Mouse (Mus musculus) olfactory bulb, adult 2 months (tissue): ENCODE data around the gene Krtap13. TPM values are rescaled to one million over a fixed set of nuclear protein-coding genes. Genes with fewer than 3 reads are reported as not detected.

Experiments
- H3K27ac ChIP-seq: fragments of 200-500 bp; 2 replicates; pipeline ENCODE4 v1.5.1; 2012; ENCODE audit warnings: low read depth, low read length; ENCODE audit not compliant: insufficient read depth
- H3K4me1 ChIP-seq: fragments of 200-500 bp; 2 replicates; pipeline ENCODE4 v1.6.1; 2012; ENCODE audit warnings: low read length; ENCODE audit not compliant: control insufficient read depth, insufficient read depth
- H3K4me3 ChIP-seq: fragments of 200-500 bp; 2 replicates; pipeline ENCODE4 v1.5.1; 2012; ENCODE audit warnings: mild to moderate bottlenecking, low read depth, low read length, moderate library complexity; ENCODE audit not compliant: insufficient read depth
- CTCF ChIP-seq: fragments of 200-500 bp; IDR thresholded peaks from 2 replicates; pipeline ENCODE4 v1.5.1; 2012; ENCODE audit warnings: low read depth, mild to moderate bottlenecking, low read length, moderate library complexity; ENCODE audit not compliant: insufficient read depth
- POLR2A ChIP-seq: fragments of 200-500 bp; IDR thresholded peaks from 2 replicates; pipeline ENCODE4 v1.6.1; 2012; ENCODE audit warnings: mild to moderate bottlenecking, low read depth, low read length, moderate library complexity; ENCODE audit not compliant: insufficient read depth
- WGBS: fragments of 180-500 bp; shearing (Covaris S2); methylation state at CpG from one replicate; pipeline ENCODE4 v1.1.7; 2018; 5-methylcytosine and 5-hydroxymethylcytosine counted together
- polyA plus RNA-seq: library from polyadenylated mRNA; stranded (reverse); fragments of >200 nt; gene quantifications from 2 replicates; pipeline ENCODE4 v1.2.4, GENCODE M21; 2012; ENCODE audit warnings: low replicate concordance; ENCODE audit not compliant: missing spikeins, insufficient read depth, insufficient read length

Gene Krtap13
- polyA plus RNA-seq, 1 experiment = not detected

DNA sequence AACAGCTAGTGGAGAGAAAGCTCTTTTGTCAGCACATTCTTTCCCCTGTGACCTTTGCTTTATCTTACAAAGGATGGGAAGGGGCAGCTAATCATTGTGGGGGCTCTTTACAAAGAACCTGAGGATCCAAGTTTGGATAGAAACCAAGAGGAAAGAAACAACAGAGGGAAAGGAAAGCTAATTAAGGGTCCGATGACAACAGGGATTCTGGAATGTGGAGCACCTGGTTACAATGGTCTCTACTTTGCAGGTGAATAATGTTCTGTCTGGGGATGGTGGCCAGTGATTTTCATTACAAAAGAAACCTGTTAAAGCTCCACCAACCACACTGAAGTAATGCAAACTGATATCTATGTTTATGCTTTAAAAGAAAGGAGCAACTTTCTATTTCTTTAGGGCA lies 31.4 kb downstream of the Krtap13 start:
- H3K4me3 ChIP-seq = no peak overlapping the region
- H3K27ac ChIP-seq = no peak overlapping the region
- 25% methylated on average over 1 of the region's 1 CpGs for WGBS
- no peak for TF ChIP-seq POLR2A
- TF ChIP-seq CTCF = no peak
- H3K4me1 ChIP-seq = no peaks in the 10 kb centered on the region

DNA sequence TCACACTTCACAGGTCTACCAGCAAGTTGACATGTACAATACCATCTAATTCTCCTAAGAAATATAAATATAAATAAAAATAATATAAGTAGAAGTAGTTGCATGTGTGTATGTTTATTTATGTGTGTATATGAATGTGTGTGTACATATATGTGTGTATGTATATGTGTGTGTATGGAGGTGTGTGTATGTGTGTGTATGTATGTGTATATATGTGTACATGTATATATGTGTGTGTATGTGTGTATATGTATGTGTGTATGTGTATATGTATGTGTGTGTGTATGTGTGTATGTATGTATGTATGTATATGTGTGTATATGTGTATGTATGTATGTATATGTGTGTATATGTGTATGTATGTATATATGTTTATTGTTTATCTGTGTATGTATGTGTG lies 34.9 kb downstream of the Krtap13 start:
- Histone ChIP-seq H3K4me3 (no peak overlapping the region), H3K4me1 (no peaks in the 10 kb centered on the region), H3K27ac (no peak overlapping the region)
- TF ChIP-seq CTCF (no peak), POLR2A (no peak)

DNA sequence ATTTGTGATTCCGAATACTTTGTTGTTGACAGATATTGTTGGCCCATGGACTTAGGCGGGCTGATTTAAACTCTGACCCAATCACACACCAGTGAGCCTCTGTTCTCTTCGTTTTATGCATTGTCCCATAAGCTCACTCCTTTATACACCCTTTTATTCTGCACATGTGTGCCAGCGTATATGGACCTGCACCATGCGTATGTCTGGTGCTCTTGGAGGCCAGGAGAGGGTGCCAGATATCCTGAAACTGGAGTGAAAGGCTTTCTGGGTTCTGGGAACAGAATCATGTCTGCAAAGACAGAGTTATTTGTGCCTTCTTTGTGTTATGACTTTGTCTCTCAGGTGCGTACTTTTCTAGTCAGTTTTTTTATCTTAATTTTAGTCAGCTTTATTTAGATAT lies 40.2 kb downstream of the Krtap13 start:
- Histone ChIP-seq H3K4me1 (no peaks in the 10 kb centered on the region), H3K27ac (no peak overlapping the region)
- WGBS = 86% methylated on average over 6 of the region's 6 CpGs

DNA sequence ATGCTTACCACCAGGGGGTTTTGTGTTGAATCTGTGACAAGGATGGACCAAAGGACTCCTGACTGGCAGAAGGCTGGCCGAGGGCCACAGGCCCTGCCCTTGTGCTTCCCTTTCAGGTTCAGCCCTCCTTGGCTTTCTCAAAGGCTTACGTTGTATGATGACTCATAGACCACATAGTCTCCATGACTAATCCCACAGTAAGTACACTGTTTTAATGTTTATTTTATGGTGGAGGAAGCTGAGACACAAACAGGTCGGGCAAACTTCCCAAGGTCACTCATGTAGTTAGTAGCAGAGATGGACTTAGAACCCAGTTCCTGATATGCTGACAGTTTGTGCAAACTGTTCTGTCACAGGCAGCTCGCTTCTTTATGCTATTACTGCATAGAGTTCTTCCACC lies 40.7 kb downstream of the Krtap13 start:
- Histone ChIP-seq H3K27ac (no peak overlapping the region), H3K4me1 (no peaks in the 10 kb centered on the region), H3K4me3 (no peak overlapping the region)
- 67% methylated on average over 4 of the region's 4 CpGs for WGBS
- TF ChIP-seq POLR2A (no peak), CTCF (no peak)

More for the DNA sequence above, 40.2 kb downstream of the Krtap13 start:
- no peak overlapping the region for H3K4me3 ChIP-seq
- no peak for TF ChIP-seq POLR2A

DNA sequence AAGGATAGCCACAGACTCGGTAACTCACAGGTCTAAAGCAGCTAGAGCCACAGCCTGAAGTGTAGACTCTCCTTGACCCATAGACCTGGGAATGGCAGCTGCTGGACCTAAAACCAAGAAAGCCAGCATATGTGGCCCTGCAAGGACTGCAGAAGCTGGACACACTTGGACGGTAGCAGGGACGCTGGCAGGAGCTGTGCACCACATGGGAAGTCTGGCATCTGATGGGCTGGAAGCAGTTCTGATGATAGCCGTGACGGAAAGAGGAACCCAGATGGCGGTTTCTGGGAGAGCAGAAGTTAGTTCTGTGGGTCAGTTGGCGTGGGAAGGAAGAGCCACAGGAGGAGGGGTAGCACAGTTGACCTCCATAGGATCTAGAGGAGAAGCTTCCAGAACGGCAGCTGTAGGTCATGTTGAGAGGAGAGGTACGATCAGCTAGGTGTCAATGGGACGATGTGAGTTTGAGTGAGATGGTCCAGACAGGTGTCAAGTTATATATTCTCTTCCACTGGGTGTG lies 43.9 kb downstream of the Krtap13 start, which contains the start of gene 2310061N02Rik:
Gene 2310061N02Rik, minus strand, starts transcription at position 467 of the 517 bp plus-strand sequence.
- no peak within 1 kb of the TSS for H3K27ac ChIP-seq

DNA sequence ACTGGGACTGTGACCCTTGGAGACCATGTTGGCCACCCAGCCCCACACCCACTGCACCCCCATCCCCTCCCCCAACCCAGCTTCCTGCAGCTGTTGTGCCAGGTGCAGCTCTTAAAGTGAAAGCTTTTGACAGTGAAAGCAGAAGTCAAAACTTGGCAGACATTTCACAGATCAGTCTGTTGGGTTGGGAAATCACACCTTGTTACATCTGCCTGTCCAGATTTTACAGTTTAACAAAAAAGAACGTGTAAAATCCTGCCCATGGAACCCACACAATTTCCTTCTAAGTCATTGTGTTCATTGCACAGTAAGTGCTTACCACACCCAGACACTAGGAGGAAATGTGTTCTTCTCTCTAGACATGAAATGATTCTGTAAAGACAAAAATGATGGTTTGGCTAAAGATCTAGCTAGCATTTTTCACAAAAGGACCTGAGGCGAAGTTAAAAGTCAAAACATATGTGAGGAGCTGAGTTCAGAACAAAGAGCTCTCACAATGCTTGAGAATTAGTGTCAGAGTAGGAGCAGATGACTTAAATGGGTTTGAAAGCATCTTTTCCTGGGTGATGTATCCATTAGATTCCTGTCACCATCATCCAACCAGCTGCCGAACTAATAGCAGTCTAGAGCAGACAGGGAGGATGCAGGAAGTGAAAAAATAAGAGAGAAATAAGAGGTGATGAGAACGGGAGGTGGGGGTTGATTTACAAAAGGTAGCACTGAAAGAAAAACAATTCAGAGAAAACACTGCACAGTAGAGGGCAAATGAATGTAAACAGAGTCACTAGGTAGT lies 50.2 kb downstream of the Krtap13 start:
- Histone ChIP-seq H3K4me1 (no peaks in the 10 kb centered on the region), H3K27ac (no peak overlapping the region), H3K4me3 (no peak overlapping the region)
- TF ChIP-seq POLR2A (no peak), CTCF (no peak)
- 42% methylated on average over 4 of the region's 4 CpGs for WGBS

More for the DNA sequence above, 43.9 kb downstream of the Krtap13 start, which contains the start of gene 2310061N02Rik:
- Histone ChIP-seq H3K4me1 (no peaks in the 10 kb centered on the region), H3K4me3 (no peak within 1 kb of the TSS)
- 90% methylated on average over 10 of the region's 10 CpGs for WGBS
- TF ChIP-seq CTCF (no peak), POLR2A (no peak)

Other genes with a start within 250 kb of the Krtap13 start
- gene Cldn17, start 244.7 kb downstream of the Krtap13 start, polyA plus RNA-seq = not detected in 2 replicates
- gene Cldn8, start 188.5 kb downstream of the Krtap13 start, polyA plus RNA-seq = not detected in 2 replicates
- gene Krtap24-1, start 139.4 kb downstream of the Krtap13 start, polyA plus RNA-seq = not detected in 2 replicates
- gene 2310079G19Rik, start 124.0 kb downstream of the Krtap13 start, polyA plus RNA-seq = not detected in 2 replicates
- not detected in 2 replicates for gene Krtap26-1, start 103.8 kb downstream of the Krtap13 start, polyA plus RNA-seq
- gene Krtap27-1, start 80.0 kb downstream of the Krtap13 start, polyA plus RNA-seq = not detected in 2 replicates
- not detected in 2 replicates for gene 2310061N02Rik, start 43.7 kb downstream of the Krtap13 start, polyA plus RNA-seq
- not detected in 2 replicates for gene Krtap13-1, start 22.8 kb downstream of the Krtap13 start, polyA plus RNA-seq
- not detected in 2 replicates for gene 2310034C09Rik, start 7.2 kb upstream of the Krtap13 start, polyA plus RNA-seq
- not detected in 2 replicates for gene 2310057N15Rik, start 22.6 kb upstream of the Krtap13 start, polyA plus RNA-seq
- not detected in 2 replicates for gene Gm5965, start 26.3 kb upstream of the Krtap13 start, polyA plus RNA-seq
- gene Gm20741, start 60.6 kb upstream of the Krtap13 start, polyA plus RNA-seq = not detected in 2 replicates
- gene Krtap15, start 68.6 kb upstream of the Krtap13 start, polyA plus RNA-seq = not detected in 2 replicates
- not detected in 2 replicates for gene Krtap14, start 74.5 kb upstream of the Krtap13 start, polyA plus RNA-seq
- not detected in 2 replicates for gene Krtap19-1, start 117.8 kb upstream of the Krtap13 start, polyA plus RNA-seq
- not detected in 2 replicates for gene Krtap19-2, start 122.6 kb upstream of the Krtap13 start, polyA plus RNA-seq
- gene Krtap19-3, start 126.4 kb upstream of the Krtap13 start, polyA plus RNA-seq = not detected in 2 replicates
- not detected in 2 replicates for gene Krtap19-4, start 133.5 kb upstream of the Krtap13 start, polyA plus RNA-seq
- gene Krtap19-5, start 144.8 kb upstream of the Krtap13 start, polyA plus RNA-seq = not detected in 2 replicates
- not detected in 2 replicates for gene Krtap19-9b, start 180.6 kb upstream of the Krtap13 start, polyA plus RNA-seq
- gene Krtap16-3, start 211.2 kb upstream of the Krtap13 start, polyA plus RNA-seq = not detected in 2 replicates